Mouse (Mus musculus): ENCODE measurements around the gene Iqsec1. TPM values are rescaled to one million over a fixed set of nuclear protein-coding genes. Genes with fewer than 3 reads are reported as not detected.
A peak's percentile ranks its signal among the peaks of the same experiment; 100 is the strongest.

Gene Iqsec1
- total and polyA plus RNA-seq, 3 experiments: 2.0 to 48.2 (median 39.2) TPM

GRCm38 (mm10) chr6:90722993-90723392 is 265.5 kb downstream of the Iqsec1 start:
- Histone ChIP-seq H3K36me3 (replicated peaks) (no peaks in the 10 kb centered on the region), H3K9me3 (replicated peaks) (no peaks in the 10 kb centered on the region), H3K27me3 (ENCODE audit: insufficient read depth, low read length) (peaks cover 48% of the 10 kb centered on the region), H3K4me1 (ENCODE audit: insufficient read depth, low read depth, low read length) (peaks cover 9% of the 10 kb centered on the region), H3K4me3 (ENCODE audit: low read depth, low read length) (no peak overlapping the region)
- no peak for TF ChIP-seq CTCF (IDR thresholded peaks at IDR 0.05; ENCODE audit: low read depth, low read length)
- TF ChIP-seq POLR2AphosphoS5 (IDR thresholded peaks at IDR 0.05; ENCODE audit: insufficient replicate concordance, low read depth, low read length): no peak
- no peak for TF ChIP-seq TAL1 (conservative IDR thresholded peaks at IDR 0.05; ENCODE audit: low read depth, low read length)
- no peak for TF ChIP-seq GATA2 (IDR thresholded peaks at IDR 0.05; ENCODE audit: borderline replicate concordance, low read depth, low read length)
- TF ChIP-seq GATA1 (IDR thresholded peaks at IDR 0.05; ENCODE audit: borderline replicate concordance, low read length): no peak
- DNase-seq (ENCODE audit: low spot score): no peak
- no peak for ATAC-seq (ENCODE audit: extremely low read depth, insufficient number of reproducible peaks, low FRiP score, poor library complexity, severe bottlenecking)

DNA sequence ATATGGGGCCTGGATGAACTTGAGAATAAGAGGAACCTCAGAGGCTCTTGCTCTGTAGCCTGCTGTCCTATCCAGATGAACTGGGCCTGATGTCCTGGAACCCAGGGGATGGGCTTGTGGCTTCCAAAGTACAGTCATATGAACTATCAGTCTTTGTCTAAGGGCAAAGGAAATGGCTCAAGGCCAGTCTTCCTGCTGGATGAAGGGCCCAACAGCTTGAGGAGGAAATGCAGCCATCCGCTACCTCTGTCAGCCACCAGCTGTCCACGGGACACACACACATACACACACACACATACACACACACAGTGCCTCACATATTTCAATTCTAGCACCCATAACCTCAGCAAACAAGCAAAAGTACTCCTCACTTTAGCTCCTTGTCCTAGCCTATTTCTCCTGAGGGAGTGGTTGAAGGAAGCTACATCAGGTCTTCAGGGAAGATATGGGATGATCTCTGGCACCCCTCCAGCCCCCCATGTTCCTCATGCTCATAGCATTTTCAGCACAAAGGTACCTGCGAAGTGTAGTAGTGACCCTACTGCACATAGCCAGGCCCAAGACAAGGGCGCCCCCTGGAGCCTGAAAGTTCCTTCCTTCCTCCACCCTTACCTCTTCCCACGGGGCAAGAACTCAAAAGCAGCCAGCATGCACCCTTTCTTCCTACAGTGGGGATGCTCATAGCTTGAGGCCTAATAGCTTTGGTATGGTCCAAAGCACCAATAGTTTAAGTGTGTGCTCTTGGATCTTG is 267.3 kb downstream of the Iqsec1 start:
- Histone ChIP-seq H3K27me3 (ENCODE audit: insufficient read depth, low read length) (peaks cover 39% of the 10 kb centered on the region), H3K4me1 (ENCODE audit: insufficient read depth, low read depth, low read length) (peaks cover 16% of the 10 kb centered on the region), H3K36me3 (replicated peaks) (no peaks in the 10 kb centered on the region), H3K9me3 (replicated peaks) (no peaks in the 10 kb centered on the region), H3K4me3 (ENCODE audit: low read depth, low read length) (no peak overlapping the region)
- TF ChIP-seq GATA1 (IDR thresholded peaks at IDR 0.05; ENCODE audit: borderline replicate concordance, low read length) (no peak), GATA2 (IDR thresholded peaks at IDR 0.05; ENCODE audit: borderline replicate concordance, low read depth, low read length) (no peak), CTCF (IDR thresholded peaks at IDR 0.05; ENCODE audit: low read depth, low read length) (peak; percentile 63), TAL1 (conservative IDR thresholded peaks at IDR 0.05; ENCODE audit: low read depth, low read length) (no peak), POLR2AphosphoS5 (IDR thresholded peaks at IDR 0.05; ENCODE audit: insufficient replicate concordance, low read depth, low read length) (no peak)
- DNase-seq (ENCODE audit: low spot score) (no peak), ATAC-seq (ENCODE audit: extremely low read depth, insufficient number of reproducible peaks, low FRiP score, poor library complexity, severe bottlenecking) (peak; percentile 28; the same call in 1 of the 2 replicates)

DNA sequence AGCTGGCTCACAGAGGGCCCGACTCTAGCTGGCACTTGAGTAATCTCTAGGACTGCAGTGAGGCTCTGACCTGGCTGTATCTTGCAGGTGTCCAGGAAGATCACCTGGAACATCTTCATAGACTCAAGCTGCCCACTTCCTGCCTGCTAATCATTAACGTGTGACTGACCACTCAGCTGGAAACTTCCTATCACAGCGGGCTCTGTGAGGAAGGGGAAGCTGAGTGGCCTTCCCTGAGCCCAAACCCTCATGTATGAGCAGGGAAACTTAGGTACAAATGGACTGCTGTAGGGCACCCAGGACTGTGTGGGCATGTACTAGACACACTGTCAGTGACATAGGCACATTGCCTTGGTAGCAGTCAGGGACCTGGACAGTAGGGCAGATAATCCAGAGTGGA is 268.3 kb downstream of the Iqsec1 start:
- ATAC-seq (ENCODE audit: extremely low read depth, insufficient number of reproducible peaks, low FRiP score, poor library complexity, severe bottlenecking): no peak
- no peak for DNase-seq (ENCODE audit: low spot score)
- H3K4me1 ChIP-seq (ENCODE audit: insufficient read depth, low read depth, low read length): peaks cover 25% of the 10 kb centered on the region

DNA sequence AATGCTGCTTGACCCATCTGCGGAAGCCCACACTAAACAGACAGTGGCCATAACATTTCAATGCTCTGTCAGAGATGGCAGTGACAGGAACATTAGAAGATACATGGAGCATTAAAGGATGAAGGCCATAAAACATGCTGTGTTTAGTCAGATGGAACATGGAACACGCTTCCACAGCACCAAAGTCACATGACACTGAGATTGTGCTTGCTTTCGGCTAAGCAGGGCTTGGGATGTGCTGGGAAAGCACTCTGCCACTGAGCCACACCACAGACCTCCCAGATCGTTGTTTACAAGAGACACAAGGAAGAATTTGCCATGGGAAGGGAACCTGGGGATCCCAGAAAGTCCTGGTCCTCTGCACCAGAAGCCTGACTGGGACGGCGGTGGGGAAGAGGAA is 269.1 kb downstream of the Iqsec1 start:
- Histone ChIP-seq H3K4me1 (ENCODE audit: insufficient read depth, low read depth, low read length) (peaks cover 31% of the 10 kb centered on the region), H3K9me3 (replicated peaks) (no peaks in the 10 kb centered on the region), H3K4me3 (ENCODE audit: low read depth, low read length) (no peak overlapping the region), H3K27me3 (ENCODE audit: insufficient read depth, low read length) (peaks cover 30% of the 10 kb centered on the region), H3K36me3 (replicated peaks) (peaks cover 6% of the 10 kb centered on the region)
- TF ChIP-seq CTCF (IDR thresholded peaks at IDR 0.05; ENCODE audit: low read depth, low read length) (no peak), GATA1 (IDR thresholded peaks at IDR 0.05; ENCODE audit: borderline replicate concordance, low read length) (no peak)
- DNase-seq (ENCODE audit: low spot score) (no peak), ATAC-seq (ENCODE audit: extremely low read depth, insufficient number of reproducible peaks, low FRiP score, poor library complexity, severe bottlenecking) (no peak)

More for the DNA sequence above, 268.3 kb downstream of the Iqsec1 start:
- Histone ChIP-seq H3K27me3 (ENCODE audit: insufficient read depth, low read length) (peaks cover 32% of the 10 kb centered on the region), H3K36me3 (replicated peaks) (no peaks in the 10 kb centered on the region), H3K9me3 (replicated peaks) (no peaks in the 10 kb centered on the region), H3K4me3 (ENCODE audit: low read depth, low read length) (no peak overlapping the region)
- TF ChIP-seq CTCF (IDR thresholded peaks at IDR 0.05; ENCODE audit: low read depth, low read length) (no peak), GATA1 (IDR thresholded peaks at IDR 0.05; ENCODE audit: borderline replicate concordance, low read length) (no peak), POLR2AphosphoS5 (IDR thresholded peaks at IDR 0.05; ENCODE audit: insufficient replicate concordance, low read depth, low read length) (no peak), GATA2 (IDR thresholded peaks at IDR 0.05; ENCODE audit: borderline replicate concordance, low read depth, low read length) (no peak), TAL1 (conservative IDR thresholded peaks at IDR 0.05; ENCODE audit: low read depth, low read length) (no peak)

- ATAC-seq (ENCODE audit: extremely low read depth, insufficient number of reproducible peaks, low FRiP score, poor library complexity, severe bottlenecking) (no peak), DNase-seq (ENCODE audit: low spot score) (no peak)
- no peaks in the 10 kb centered on the region for H3K9me3 ChIP-seq (replicated peaks)
- no peak for TF ChIP-seq TAL1 (conservative IDR thresholded peaks at IDR 0.05; ENCODE audit: low read depth, low read length)
- TF ChIP-seq GATA2 (IDR thresholded peaks at IDR 0.05; ENCODE audit: borderline replicate concordance, low read depth, low read length): no peak
- TF ChIP-seq GATA1 (IDR thresholded peaks at IDR 0.05; ENCODE audit: borderline replicate concordance, low read length): no peak
- TF ChIP-seq POLR2AphosphoS5 (IDR thresholded peaks at IDR 0.05; ENCODE audit: insufficient replicate concordance, low read depth, low read length): no peak
- TF ChIP-seq CTCF (IDR thresholded peaks at IDR 0.05; ENCODE audit: low read depth, low read length): no peak
- H3K27me3 ChIP-seq (ENCODE audit: insufficient read depth, low read length): peaks cover 23% of the 10 kb centered on the region
- H3K36me3 ChIP-seq (replicated peaks): peaks cover 13% of the 10 kb centered on the region
- H3K4me1 ChIP-seq (ENCODE audit: insufficient read depth, low read depth, low read length): peaks cover 31% of the 10 kb centered on the region
- H3K4me3 ChIP-seq (ENCODE audit: low read depth, low read length): no peak overlapping the region
Measured at GRCm38 (mm10) chr6:90718477-90718876, 270.0 kb downstream of the Iqsec1 start.

DNA sequence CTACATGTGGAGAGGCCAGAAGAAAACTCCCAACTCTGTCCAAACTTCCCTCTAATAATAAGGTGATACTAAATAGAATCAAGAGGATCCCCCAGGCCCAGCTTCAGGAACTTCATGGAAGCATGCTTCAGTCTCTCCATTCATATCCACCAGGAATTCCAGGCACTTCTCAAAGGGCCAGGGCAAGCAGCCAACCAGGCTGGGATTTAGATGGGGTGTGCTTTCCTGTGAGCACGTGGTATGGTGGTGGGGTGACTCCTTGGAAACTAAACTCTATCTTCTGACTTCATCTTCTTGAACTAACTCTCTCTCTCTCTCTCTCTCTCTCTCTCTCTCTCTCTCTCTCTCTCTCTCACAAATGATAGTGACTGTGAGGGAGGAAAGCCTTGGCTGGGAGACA is 270.8 kb downstream of the Iqsec1 start:
- Histone ChIP-seq H3K4me1 (ENCODE audit: insufficient read depth, low read depth, low read length) (peaks cover 38% of the 10 kb centered on the region), H3K27me3 (ENCODE audit: insufficient read depth, low read length) (peaks cover 17% of the 10 kb centered on the region), H3K9me3 (replicated peaks) (no peaks in the 10 kb centered on the region), H3K4me3 (ENCODE audit: low read depth, low read length) (no peak overlapping the region), H3K36me3 (replicated peaks) (peaks cover 19% of the 10 kb centered on the region)
- DNase-seq (ENCODE audit: low spot score) (no peak), ATAC-seq (ENCODE audit: extremely low read depth, insufficient number of reproducible peaks, low FRiP score, poor library complexity, severe bottlenecking) (no peak)
- TF ChIP-seq CTCF (IDR thresholded peaks at IDR 0.05; ENCODE audit: low read depth, low read length): no peak
- TF ChIP-seq TAL1 (conservative IDR thresholded peaks at IDR 0.05; ENCODE audit: low read depth, low read length): no peak
- no peak for TF ChIP-seq GATA1 (IDR thresholded peaks at IDR 0.05; ENCODE audit: borderline replicate concordance, low read length)
- TF ChIP-seq GATA2 (IDR thresholded peaks at IDR 0.05; ENCODE audit: borderline replicate concordance, low read depth, low read length): no peak
- no peak for TF ChIP-seq POLR2AphosphoS5 (IDR thresholded peaks at IDR 0.05; ENCODE audit: insufficient replicate concordance, low read depth, low read length)
